Mouse (Mus musculus) forebrain, embryonic 10.5 days (tissue): ENCODE measurements around the gene Ccnd2. TPM values are rescaled to one million over a fixed set of nuclear protein-coding genes. Genes with fewer than 3 reads are reported as not detected.
A peak's percentile ranks its signal among the peaks of the same experiment; 100 is the strongest.

Experiments used
- DNase-seq: peaks from one replicate; pipeline ENCODE4 v3.0.0-alpha.2; 2017; ENCODE audit warnings: low spot score; ENCODE audit errors: extremely low spot score
- H3K27ac ChIP-seq: fragments of 300-500 bp; sonication (generic); 2 replicates; pipeline ENCODE4 v1.5.1; 2016; ENCODE audit warnings: mild to moderate bottlenecking
- H3K27me3 ChIP-seq: fragments of 300-500 bp; sonication (generic); 2 replicates; pipeline ENCODE4 v1.6.1; 2016; ENCODE audit warnings: mild to moderate bottlenecking; ENCODE audit not compliant: poor library complexity, severe bottlenecking
- H3K36me3 ChIP-seq: fragments of 300-500 bp; sonication (generic); replicated peaks from 2 replicates; pipeline ENCODE4 v1.6.1; 2016; ENCODE audit warnings: mild to moderate bottlenecking, moderate library complexity
- H3K4me1 ChIP-seq: fragments of 300-500 bp; sonication (generic); 2 replicates; pipeline ENCODE4 v1.6.1; 2016
- H3K4me3 ChIP-seq: fragments of 300-500 bp; sonication (generic); 2 replicates; pipeline ENCODE4 v1.5.1; 2016; ENCODE audit warnings: mild to moderate bottlenecking, moderate library complexity
- H3K9me3 ChIP-seq: fragments of 300-500 bp; sonication (generic); 2 replicates; pipeline ENCODE4 v1.6.1; 2016; ENCODE audit warnings: mild to moderate bottlenecking, moderate library complexity
- WGBS: fragments of 180-500 bp; shearing (Covaris S2); methylation state at CpG from one replicate; pipeline ENCODE4 v1.1.7; 2016; 5-methylcytosine and 5-hydroxymethylcytosine counted together
- polyA plus RNA-seq: library from polyadenylated mRNA; unstranded; fragments of >200 nt; fragmentation: Nextera tagmentation; extraction: Ambion mirVana; gene quantifications from 2 replicates; pipeline ENCODE4 v1.2.1, GENCODE M21; 2016

Ccnd2 gene
- polyA plus RNA-seq, 1 experiment from 2014 or later, result 1,058 TPM

DNA sequence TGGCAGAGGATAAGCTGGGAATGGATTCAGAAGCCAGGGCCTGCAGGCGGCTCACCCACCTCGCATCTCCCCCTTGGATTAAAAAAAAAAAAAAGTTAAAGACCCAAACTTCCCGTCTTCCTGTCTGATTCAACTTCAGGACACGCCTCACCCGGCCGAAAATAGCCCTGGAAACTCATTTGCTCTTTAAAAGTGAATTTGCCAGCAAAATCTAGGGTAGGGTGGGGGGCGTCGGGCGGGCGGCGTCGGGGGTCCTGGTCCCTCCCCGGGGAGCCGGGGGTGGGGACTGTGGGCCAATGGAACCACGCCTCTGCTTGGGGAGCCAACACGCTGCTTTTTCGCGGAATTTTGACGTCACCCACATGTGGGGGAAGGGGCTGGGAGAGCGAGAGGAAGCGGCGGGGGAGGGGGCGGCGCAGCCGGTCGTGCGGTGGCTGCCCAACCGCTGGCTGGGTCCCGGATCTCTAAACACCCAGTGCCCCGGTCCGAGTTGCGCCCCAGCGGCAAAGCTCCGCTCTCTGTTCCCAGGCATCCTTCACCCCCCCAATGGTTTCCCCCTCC is 2.8 kb upstream of the Ccnd2 start:
- Histone ChIP-seq H3K4me3 (peak overlapping the region; percentile 92), H3K27ac (peak overlapping the region; percentile 95), H3K36me3 (no peaks in the 10 kb centered on the region), H3K9me3 (no peaks in the 10 kb centered on the region), H3K27me3 (peaks cover 63% of the 10 kb centered on the region), H3K4me1 (peaks cover 59% of the 10 kb centered on the region)
- under 1% methylated on average over 34 of the region's 34 CpGs for WGBS
- DNase-seq, result peak; percentile 87

DNA sequence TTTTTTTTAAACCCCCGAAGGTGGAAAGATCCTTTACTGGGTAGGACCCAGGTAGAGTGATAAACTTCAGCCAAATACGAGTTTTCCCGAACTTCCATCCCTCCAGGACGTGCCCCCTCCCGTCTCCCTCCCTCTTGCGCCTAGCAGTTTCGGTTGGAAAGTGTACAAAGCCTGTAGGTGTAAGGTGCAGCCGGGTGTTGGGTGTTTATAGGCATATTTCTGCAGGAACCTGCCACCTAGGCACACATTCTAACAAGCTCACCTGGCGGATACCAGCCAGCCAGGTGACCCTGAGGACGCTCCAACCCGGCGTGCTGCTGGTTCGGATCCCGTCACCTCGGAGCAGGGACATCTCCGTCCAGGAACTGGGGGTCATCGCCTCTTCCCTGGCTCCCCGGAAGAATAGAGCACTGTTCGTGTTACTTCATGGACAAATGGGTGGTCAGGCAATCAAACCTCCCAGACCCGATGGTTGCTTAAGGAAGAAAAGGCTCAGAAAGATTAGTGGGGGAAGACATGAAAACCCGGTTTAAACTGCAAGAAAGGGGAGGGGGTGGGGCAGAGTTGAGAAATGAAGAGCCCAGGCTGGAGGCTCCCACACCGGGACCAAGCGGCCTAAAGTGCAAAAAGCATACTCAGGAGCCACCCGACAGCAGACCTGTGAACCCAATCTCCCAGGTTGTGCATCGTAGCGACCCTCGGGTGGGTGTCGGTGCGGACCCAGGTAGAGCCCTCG is 2.1 kb upstream of the Ccnd2 start:
- under 1% methylated on average over 30 of the region's 30 CpGs for WGBS
- DNase-seq, result peak; percentile 37
- no peaks in the 10 kb centered on the region for H3K36me3 ChIP-seq
- H3K27ac ChIP-seq, result peak overlapping the region; percentile 95
- peaks cover 59% of the 10 kb centered on the region for H3K4me1 ChIP-seq
- peak overlapping the region; percentile 92 for H3K4me3 ChIP-seq
- peaks cover 57% of the 10 kb centered on the region for H3K27me3 ChIP-seq
- no peaks in the 10 kb centered on the region for H3K9me3 ChIP-seq

DNA sequence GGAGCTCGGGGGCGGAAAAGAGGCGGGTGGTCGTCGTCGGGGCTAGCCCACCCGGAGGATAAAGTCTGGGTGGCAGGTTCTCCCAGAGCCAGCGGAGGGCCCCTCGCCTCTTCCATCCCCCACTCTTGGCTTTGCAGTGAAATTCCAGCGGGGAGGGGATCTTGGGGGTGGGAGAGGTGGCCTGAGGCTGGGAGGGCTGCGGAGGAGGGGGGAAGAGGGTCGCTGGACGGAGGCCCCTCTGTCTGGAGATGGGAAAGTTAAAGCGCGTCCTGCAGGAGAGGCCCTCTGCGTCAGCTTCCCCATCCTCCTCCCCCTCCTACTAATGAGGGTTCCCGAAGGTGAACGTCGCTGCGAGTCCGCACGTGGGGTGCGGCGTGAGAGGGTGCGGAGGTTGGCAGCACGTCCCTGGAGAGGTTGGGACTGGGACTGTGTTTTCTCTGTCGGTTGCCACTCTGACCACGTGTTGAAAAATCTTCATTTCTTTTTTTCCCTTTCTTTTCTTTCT is 1.4 kb upstream of the Ccnd2 start:
- Histone ChIP-seq H3K27ac (peak overlapping the region; percentile 95), H3K9me3 (no peaks in the 10 kb centered on the region), H3K27me3 (peaks cover 53% of the 10 kb centered on the region), H3K36me3 (peaks cover 3% of the 10 kb centered on the region), H3K4me1 (peaks cover 66% of the 10 kb centered on the region), H3K4me3 (peak overlapping the region; percentile 92)
- peak; percentile 85 for DNase-seq
- under 1% methylated on average over 28 of the region's 28 CpGs for WGBS

DNA sequence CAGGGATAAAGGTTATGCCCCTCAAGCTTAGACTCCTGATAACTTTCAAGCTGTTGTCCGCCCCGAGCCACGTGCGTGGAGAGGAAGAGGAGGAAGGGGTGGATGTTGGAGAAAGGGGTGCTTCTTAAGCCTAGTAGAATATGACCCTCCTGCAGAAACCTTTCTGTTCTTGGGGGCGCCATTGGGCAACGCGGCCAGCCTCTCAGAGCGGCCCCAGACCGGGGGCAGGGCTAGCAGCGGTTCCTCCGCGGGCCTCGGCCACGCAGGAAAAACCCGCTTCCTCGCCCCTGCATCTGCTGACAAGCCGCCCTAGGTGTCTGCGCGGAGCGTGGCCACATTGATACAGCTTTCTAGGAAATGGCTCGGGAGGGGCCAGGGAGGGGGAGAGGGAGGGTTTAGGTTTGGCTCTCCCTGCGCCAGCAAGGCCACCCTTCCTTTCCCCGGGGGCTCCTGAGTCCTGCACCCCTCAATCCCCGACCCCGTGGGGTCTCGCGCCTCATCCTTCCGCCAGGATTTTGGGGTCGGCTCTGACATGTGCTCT is 358 bp downstream of the Ccnd2 start:
- peak overlapping the region; percentile 95 for H3K27ac ChIP-seq
- no peaks in the 10 kb centered on the region for H3K9me3 ChIP-seq
- H3K27me3 ChIP-seq, result peaks cover 37% of the 10 kb centered on the region
- H3K4me1 ChIP-seq, result peaks cover 82% of the 10 kb centered on the region
- peaks cover 21% of the 10 kb centered on the region for H3K36me3 ChIP-seq
- WGBS, result under 1% methylated on average over 29 of the region's 29 CpGs
- DNase-seq, result peak; percentile 75
- peak overlapping the region; percentile 92 for H3K4me3 ChIP-seq

DNA sequence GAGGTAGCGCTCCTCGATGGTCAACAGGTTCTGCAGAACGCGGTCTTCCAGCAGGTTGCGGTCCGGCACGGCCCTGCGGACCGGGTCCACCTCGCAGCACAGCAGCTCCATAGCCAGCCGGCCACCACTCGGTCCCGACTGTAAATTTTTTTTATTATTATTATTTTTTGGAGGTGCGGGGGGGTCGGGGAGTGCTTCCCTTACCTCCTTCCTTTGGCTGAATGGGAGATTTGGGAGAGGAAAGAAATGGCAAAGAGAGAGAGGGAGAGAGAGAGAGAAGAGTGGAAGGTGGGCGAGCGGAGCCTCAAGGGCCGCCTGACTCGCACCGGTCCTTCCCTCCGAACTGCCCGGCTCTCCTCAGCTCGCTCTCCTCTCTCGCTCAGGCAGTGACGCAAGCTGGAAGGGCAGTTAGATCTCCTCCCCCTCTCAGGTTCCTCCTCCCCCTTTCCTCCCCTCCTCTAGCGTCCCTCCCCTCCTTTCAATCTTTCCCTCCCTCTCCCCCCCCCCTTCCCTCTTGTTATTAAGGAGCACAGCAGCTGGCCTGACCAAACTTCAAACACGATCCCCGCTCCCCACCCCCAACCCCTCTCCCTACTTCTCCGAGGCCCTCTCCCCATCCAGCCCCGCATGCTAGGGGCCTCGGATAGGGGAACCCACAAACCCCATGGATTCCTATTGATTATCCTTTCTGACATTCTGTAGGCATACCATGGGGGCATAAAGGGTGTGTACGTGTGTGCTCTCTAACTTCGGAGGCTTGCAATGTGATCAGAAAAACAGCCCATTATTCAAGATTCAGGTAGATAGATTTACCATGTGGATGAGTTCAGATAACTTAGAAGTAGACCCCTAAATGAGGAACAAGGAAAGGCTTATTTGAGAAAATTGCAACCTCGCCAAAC is 1.1 kb downstream of the Ccnd2 start:
- under 1% methylated on average over 33 of the region's 34 CpGs for WGBS
- peak overlapping the region; percentile 92 for H3K4me3 ChIP-seq
- peaks cover 28% of the 10 kb centered on the region for H3K36me3 ChIP-seq
- H3K27ac ChIP-seq, result peak overlapping the region; percentile 95
- peaks cover 89% of the 10 kb centered on the region for H3K4me1 ChIP-seq
- peak; percentile 87 for DNase-seq
- H3K27me3 ChIP-seq, result peaks cover 29% of the 10 kb centered on the region
- H3K9me3 ChIP-seq, result no peaks in the 10 kb centered on the region

DNA sequence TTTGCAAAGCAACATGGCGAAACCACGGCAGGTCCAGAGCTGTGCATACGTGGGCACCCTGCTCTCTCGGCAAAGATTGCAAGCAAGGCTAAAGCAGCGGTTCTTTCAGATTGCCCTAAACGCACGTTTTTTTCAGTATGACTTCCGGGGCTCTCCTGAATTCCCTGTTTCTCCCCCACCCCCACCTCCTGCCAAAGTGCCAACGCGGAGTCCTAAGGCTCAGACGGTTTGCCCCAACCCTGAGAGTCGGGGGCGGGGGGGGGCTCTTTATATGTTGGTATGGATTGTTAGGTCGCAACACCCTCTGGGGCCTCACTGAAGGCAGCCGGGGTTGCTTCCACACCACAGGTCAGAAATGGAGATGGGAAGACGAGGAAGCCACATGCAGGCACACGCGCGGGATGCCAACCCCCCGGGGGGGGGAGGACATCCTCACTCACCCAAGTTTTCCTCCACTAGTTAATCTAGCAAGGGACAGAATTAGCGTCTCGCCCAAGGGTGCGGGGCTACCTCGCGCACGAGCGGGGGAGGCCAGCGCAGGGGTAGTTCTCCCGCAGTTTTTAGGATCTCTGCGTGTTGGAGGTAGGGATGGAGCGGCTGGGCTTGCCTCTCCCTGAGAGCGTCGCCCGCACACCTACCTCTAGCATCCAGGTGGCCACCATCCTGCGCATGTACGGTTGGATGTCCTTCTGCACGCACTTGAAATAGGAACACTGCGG is 1.9 kb downstream of the Ccnd2 start:
- peak; percentile 50 for DNase-seq
- no peaks in the 10 kb centered on the region for H3K9me3 ChIP-seq
- WGBS, result under 1% methylated on average over 38 of the region's 38 CpGs
- peak overlapping the region; percentile 92 for H3K4me3 ChIP-seq
- H3K27me3 ChIP-seq, result peaks cover 23% of the 10 kb centered on the region
- H3K4me1 ChIP-seq, result peaks cover 89% of the 10 kb centered on the region
- peaks cover 36% of the 10 kb centered on the region for H3K36me3 ChIP-seq
- peak overlapping the region; percentile 95 for H3K27ac ChIP-seq

DNA sequence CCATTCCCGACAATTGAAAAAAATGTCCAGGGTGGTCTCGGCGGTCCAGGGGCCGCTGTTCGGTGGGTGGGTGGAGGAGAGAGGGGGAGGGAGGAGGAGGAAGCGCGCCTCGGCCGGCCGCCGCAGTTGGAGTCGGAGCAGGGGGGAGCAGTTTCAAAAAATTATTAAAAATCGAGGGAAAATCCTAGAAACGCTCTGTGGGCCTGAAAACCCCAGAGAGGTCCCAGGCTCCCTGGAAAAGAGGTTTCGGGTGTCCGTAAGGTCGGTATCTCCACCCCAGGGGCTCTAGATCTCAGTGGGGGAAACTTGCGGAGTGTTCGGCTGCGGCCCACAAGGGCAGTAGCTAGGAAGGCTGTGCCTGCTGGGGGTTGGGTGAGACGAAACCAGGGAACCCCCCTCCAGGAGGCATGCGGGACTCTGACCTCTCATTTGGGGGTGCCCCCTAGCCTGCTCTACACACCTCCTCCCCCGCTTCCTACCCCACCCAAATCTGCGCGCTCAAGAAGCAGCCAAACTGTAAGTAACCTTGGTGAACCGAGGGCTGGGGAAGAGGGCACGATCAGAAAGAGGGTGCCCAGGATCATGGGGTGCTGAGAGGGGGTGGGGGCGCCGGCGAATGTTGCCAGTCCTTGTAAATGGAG is 2.6 kb downstream of the Ccnd2 start:
- Histone ChIP-seq H3K4me3 (peak overlapping the region; percentile 92), H3K27me3 (peaks cover 16% of the 10 kb centered on the region), H3K36me3 (peaks cover 43% of the 10 kb centered on the region), H3K4me1 (peaks cover 89% of the 10 kb centered on the region), H3K27ac (peak overlapping the region; percentile 95), H3K9me3 (no peaks in the 10 kb centered on the region)
- whole genome bisulfite sequencing, result under 1% methylated on average over 30 of the region's 30 CpGs
- DNase-seq, result peak; percentile 47

DNA sequence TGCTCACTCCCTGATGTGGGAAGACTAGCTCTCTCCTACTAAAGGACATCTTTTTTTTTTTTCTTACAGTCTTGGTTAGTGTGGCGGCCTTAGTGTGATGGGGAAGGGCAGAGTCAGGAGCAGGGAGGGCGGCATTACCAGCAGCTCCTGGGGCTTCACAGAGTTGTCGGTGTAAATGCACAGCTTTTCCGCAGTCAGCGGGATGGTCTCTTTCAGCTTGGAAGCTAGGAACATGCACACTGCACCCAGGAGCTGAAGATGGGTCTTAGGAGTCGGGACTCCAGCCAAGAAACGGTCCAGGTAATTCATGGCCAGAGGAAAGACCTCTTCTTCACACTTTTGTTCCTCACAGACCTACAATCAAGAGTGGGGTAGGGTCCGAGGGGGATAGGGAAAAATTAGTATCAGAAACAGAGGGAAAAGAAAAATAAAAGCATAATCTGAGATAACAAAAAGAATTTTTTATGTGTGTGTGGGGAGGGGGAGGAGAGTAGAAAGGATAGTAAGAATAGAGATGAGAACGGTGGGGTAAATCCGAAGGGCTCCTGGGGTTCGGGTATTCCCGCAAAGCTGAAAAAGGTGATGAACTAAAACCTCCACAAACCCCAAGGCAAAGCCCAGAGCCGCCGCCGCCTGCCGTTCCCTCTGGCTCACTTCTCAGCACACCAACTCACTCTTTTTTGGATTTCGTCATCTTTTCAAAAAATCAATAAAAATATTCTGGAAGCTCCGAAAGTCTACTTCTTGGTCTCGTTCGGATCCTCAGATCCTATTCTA is 3.3 kb downstream of the Ccnd2 start:
- DNase-seq, result peak; percentile 49
- Histone ChIP-seq H3K27ac (peak overlapping the region; percentile 95), H3K4me1 (peaks cover 89% of the 10 kb centered on the region), H3K36me3 (peaks cover 50% of the 10 kb centered on the region), H3K9me3 (no peaks in the 10 kb centered on the region), H3K4me3 (peak overlapping the region; percentile 92), H3K27me3 (peaks cover 9% of the 10 kb centered on the region)
- WGBS, result 2% methylated on average over 20 of the region's 20 CpGs

DNA sequence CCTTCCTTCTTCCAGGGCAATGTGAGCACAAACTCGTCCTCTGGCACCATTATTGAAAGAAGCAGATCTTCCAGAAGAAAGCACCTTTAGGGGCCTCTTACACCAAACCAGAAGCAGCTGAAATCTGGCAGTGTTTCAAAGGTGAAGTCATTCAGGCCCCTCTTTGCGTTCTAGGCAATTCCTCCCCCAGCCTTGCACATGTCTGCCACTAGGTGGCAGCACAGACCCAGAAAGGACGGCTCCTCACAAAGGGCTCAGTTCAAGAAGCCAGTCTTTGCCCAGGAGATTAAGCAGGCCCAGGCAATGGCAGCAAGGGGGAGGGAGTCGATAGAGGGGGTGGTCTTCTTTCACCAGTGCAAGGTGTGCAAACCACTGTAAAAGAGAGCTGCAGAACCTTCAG is 4.3 kb downstream of the Ccnd2 start:
- WGBS, result under 1% methylated on average over 4 of the region's 4 CpGs
- H3K4me1 ChIP-seq, result peaks cover 89% of the 10 kb centered on the region
- H3K27me3 ChIP-seq, result no peaks in the 10 kb centered on the region; the same call in 1 of the 2 replicates
- DNase-seq, result peak; percentile 90
- H3K27ac ChIP-seq, result peak overlapping the region; percentile 95
- peaks cover 60% of the 10 kb centered on the region for H3K36me3 ChIP-seq
- no peaks in the 10 kb centered on the region for H3K9me3 ChIP-seq
- peak overlapping the region; percentile 92 for H3K4me3 ChIP-seq

DNA sequence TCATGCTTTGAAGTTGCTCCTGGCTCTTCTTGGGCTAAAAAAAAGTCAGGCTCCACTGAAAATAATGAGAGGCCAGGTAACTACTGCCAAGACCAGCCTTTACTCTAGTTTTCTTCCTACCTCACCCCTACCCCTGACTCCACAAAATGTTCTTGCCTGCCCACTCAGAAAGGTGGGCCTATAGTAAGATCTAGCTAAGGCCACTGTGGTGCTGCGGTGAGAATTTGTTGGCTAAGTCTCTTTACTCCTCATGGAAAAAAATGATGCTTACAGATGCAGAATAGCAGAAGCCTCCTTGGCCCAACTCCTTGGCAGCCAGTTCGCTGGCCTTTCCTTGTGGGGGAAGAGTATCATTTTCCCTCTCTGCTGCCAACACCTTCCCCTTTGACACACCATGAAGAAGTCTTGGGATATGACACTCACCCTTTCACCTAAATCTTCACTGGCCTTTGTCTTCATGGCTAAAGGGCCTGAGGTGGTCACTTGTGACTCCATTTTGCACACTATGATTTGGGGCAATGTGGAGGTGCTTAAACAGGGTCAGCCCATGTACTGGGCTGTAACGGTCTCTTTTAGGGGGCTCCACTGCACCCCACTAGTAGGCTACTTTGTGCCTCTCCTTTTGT is 5.6 kb downstream of the Ccnd2 start:
- Histone ChIP-seq H3K27ac (no peak overlapping the region), H3K27me3 (no peaks in the 10 kb centered on the region; the same call in 1 of the 2 replicates), H3K4me1 (peaks cover 81% of the 10 kb centered on the region), H3K4me3 (no peak overlapping the region), H3K36me3 (peaks cover 70% of the 10 kb centered on the region), H3K9me3 (no peaks in the 10 kb centered on the region)
- 87% methylated on average over 3 of the region's 3 CpGs for WGBS
- DNase-seq, result no peak
